Mouse (Mus musculus) erythroblast, embryonic 14.5 days (primary cell): ENCODE data around the gene Nae1.

Source experiments
- GATA1 ChIP-seq: IDR thresholded peaks from 2 replicates; pipeline ENCODE4 v1.6.1; 2012; ENCODE audit warnings: low read length, inconsistent platforms, mixed read lengths
- TAL1 ChIP-seq: IDR thresholded peaks from 3 replicates; pipeline ENCODE4 v1.6.1; 2012; ENCODE audit warnings: low read length, inconsistent platforms, mixed read lengths

- TF ChIP-seq TAL1, result no peak
- TF ChIP-seq GATA1, result no peak
These were observed 31.0 kb upstream of the Nae1 start for GRCm38 (mm10) chr8:104565457-104565798.
